Mouse (Mus musculus) kidney, embryonic 14.5 days (tissue): ENCODE measurements around the gene Myo1h. TPM values are rescaled to one million over a fixed set of nuclear protein-coding genes. Genes with fewer than 3 reads are reported as not detected.

Experiments used
- ATAC-seq: fragments of 200-750 bp; cut with Nextera tagmentation; 2 replicates; pipeline ENCODE4 v1.8.0; 2017; ENCODE audit warnings: moderate number of reproducible peaks, mild to moderate bottlenecking, moderate TSS enrichment, moderate library complexity; ENCODE audit not compliant: low FRiP score, low TSS enrichment
- H3K27ac ChIP-seq: fragments of 300-500 bp; sonication (generic); 2 replicates; pipeline ENCODE4 v1.5.1; 2014; ENCODE audit warnings: low read depth, mild to moderate bottlenecking, low read length, moderate library complexity, mixed read lengths
- H3K27me3 ChIP-seq: fragments of 300-500 bp; sonication (generic); 2 replicates; pipeline ENCODE4 v1.6.1; 2014; ENCODE audit warnings: mild to moderate bottlenecking, low read length; ENCODE audit not compliant: control insufficient read depth, insufficient read depth
- H3K36me3 ChIP-seq: fragments of 300-500 bp; sonication (generic); 2 replicates; pipeline ENCODE4 v1.6.1; 2014; ENCODE audit warnings: low read length, mixed read lengths; ENCODE audit not compliant: control insufficient read depth, insufficient read depth
- H3K4me1 ChIP-seq: fragments of 300-500 bp; sonication (generic); 2 replicates; pipeline ENCODE4 v1.6.1; 2014; ENCODE audit warnings: low read length, mixed read lengths; ENCODE audit not compliant: control insufficient read depth, insufficient read depth
- H3K4me2 ChIP-seq: fragments of 300-500 bp; sonication (generic); replicated peaks from 2 replicates; pipeline ENCODE4 v1.6.1; 2014; ENCODE audit warnings: low read depth, mild to moderate bottlenecking, low read length
- H3K4me3 ChIP-seq: fragments of 300-500 bp; sonication (generic); 2 replicates; pipeline ENCODE4 v1.5.1; 2014; ENCODE audit warnings: mild to moderate bottlenecking, low read length
- H3K9ac ChIP-seq: fragments of 300-500 bp; sonication (generic); 2 replicates; pipeline ENCODE4 v1.6.1; 2014; ENCODE audit warnings: low read depth, mild to moderate bottlenecking, low read length, moderate library complexity
- H3K9me3 ChIP-seq: fragments of 300-500 bp; sonication (generic); 2 replicates; pipeline ENCODE4 v1.6.1; 2016; ENCODE audit warnings: low read length; ENCODE audit not compliant: control insufficient read depth
- WGBS: fragments of 180-500 bp; shearing (Covaris S2); extraction: QIAGEN DNeasy Blood & Tissue Kit; methylation state at CpG from one replicate; pipeline ENCODE4 v1.1.7; 2014; 5-methylcytosine and 5-hydroxymethylcytosine counted together
- polyA plus RNA-seq: library from polyadenylated mRNA; unstranded; fragments of >200 nt; fragmentation: Nextera tagmentation; extraction: Ambion mirVana; gene quantifications from 2 replicates; pipeline ENCODE4 v1.2.1, GENCODE M21; 2014

Myo1h gene
- polyA plus RNA-seq: 1.8 and 2.7 TPM in 2 replicates

DNA sequence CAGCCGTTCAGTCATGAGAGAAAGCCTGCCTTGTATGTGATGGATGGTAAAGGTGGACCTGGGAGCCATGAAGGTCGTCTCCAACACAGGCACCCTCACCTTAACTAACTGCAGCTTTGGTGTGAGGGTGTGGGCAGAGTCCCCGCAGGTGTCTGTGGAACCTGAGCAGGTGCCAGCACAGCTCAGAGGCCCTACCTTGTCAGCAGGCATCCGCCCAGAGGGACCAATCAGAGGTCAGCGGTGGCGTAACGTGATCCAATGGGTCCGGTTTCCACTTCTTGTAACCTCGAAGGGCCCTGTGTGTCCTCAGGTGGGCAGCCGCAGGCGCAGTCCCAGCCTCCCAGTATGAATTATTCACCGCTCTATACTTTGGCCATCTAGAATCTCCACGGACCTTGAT is at the start of gene Myo1h:
Myo1h (plus strand) TSS at position 293 of the 400 bp plus-strand sequence.
- Histone ChIP-seq H3K36me3 (no peaks in the 10 kb centered on the region), H3K27ac (peak within 1 kb of the TSS; percentile 48; the same call in 1 of the 2 replicates), H3K9me3 (no peaks in the 10 kb centered on the region), H3K4me2 (no peak within 1 kb of the TSS), H3K9ac (no peak within 1 kb of the TSS), H3K27me3 (peaks cover 4% of the 10 kb centered on the region; the same call in 1 of the 2 replicates), H3K4me3 (no peak within 1 kb of the TSS), H3K4me1 (no peaks in the 10 kb centered on the region)
- peak; percentile 28; the same call in 1 of the 2 replicates for ATAC-seq
- WGBS: 30% methylated on average over 13 of the region's 13 CpGs

DNA sequence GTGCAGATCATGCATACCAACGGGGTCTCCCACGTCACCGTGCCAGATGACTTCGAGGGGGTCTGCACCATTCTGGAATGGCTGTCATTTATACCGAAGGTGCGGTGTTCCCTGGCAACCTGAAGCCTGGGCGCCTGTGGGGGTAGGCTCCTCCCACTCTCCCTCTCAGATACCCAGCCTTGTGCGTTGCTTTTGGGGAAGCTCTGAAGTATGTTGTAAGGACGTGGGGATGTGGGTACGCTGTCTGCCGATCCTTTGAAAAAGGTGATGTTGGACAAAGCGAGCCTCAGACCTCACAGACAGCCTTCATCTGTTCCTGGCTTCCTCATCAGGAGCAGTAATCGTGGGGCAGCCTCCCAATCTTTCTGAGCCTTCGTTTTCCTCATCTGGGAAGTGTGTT is 49.2 kb upstream of the Myo1h start:
- Histone ChIP-seq H3K27ac (no peak overlapping the region), H3K4me2 (no peak overlapping the region), H3K4me1 (no peaks in the 10 kb centered on the region), H3K27me3 (no peaks in the 10 kb centered on the region), H3K36me3 (no peaks in the 10 kb centered on the region), H3K4me3 (no peak overlapping the region), H3K9me3 (no peaks in the 10 kb centered on the region), H3K9ac (no peak overlapping the region)
- 48% methylated on average over 14 of the region's 14 CpGs for WGBS
- ATAC-seq: no peak

DNA sequence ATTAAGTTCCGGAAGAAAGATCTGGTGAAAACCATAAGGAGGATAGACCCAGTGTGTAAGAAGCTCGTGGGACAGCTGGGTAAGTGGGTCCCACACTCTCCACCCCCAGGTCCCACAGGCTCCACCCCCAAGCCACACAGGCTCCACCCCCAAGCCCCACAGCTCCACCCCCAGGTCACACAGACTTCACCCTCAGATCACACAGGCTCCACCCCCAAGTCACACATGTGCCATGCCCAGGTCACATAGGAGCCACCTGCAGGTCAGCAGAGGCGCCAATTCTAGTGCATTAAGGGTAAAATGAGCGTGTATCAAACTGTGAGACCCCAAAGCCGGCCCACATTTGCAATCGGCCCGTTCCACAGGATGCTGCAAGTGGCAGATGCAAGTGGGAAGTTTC is 42.5 kb upstream of the Myo1h start:
- H3K27me3 ChIP-seq: no peaks in the 10 kb centered on the region
- 79% methylated on average over 7 of the region's 7 CpGs for WGBS
- H3K4me3 ChIP-seq: no peak overlapping the region
- H3K4me2 ChIP-seq: no peak overlapping the region
- no peak overlapping the region for H3K9ac ChIP-seq
- ATAC-seq: no peak
- H3K36me3 ChIP-seq: no peaks in the 10 kb centered on the region
- peaks cover 6% of the 10 kb centered on the region for H3K4me1 ChIP-seq
- no peaks in the 10 kb centered on the region for H3K9me3 ChIP-seq
- H3K27ac ChIP-seq: no peak overlapping the region

DNA sequence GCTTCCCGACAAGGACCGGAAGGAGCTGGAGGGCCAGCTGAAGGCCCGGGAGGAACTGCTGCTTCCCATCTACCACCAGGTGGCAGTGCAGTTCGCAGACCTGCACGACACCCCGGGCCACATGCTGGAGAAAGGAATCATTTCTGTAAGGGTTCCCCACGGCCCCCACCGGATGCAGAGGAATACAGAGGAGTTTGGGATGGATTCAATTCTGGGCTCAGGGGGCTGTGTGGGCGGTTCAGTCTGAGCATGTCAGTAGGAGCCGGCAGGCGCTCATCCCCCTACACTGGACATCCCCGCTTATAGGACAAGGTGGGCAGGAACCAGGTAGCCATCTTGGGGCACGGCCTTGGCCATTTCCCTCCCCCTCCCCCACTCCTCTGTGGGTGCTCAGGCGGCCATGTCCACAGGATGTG is 40.8 kb upstream of the Myo1h start:
- Histone ChIP-seq H3K27ac (no peak overlapping the region), H3K4me1 (peaks cover 6% of the 10 kb centered on the region), H3K27me3 (no peaks in the 10 kb centered on the region), H3K4me2 (peak overlapping the region; percentile 39; the same call in 1 of the 2 replicates), H3K4me3 (peak overlapping the region; percentile 15; the same call in 1 of the 2 replicates), H3K9me3 (no peaks in the 10 kb centered on the region), H3K9ac (peak overlapping the region; percentile 42; the same call in 1 of the 2 replicates), H3K36me3 (no peaks in the 10 kb centered on the region)
- peak; percentile 76 for ATAC-seq
- WGBS: 16% methylated on average over 14 of the region's 14 CpGs

DNA sequence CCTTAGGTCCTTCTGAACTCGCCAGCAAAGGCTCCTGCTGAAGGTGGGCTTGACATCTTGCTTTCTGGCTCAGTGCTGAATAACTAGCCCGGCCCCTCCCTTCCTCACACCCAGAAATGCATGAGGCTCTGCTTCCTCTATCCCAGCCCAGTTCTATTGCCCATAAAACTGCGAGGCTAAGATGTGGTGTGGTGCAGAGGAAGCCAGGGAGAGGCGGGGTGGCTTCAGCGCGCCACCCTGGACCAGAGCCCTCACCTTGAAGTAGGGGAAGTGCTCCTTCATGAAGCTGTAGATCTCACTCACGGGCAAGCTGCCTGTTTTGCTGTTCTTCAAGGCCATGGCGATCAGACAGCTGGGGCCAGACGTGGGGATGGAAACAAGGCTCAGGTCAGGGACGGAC is 29.5 kb upstream of the Myo1h start:
- 60% methylated on average over 10 of the region's 10 CpGs for WGBS
- H3K4me1 ChIP-seq: no peaks in the 10 kb centered on the region
- no peak for ATAC-seq
- no peak overlapping the region for H3K27ac ChIP-seq
- no peak overlapping the region for H3K4me3 ChIP-seq
- H3K9me3 ChIP-seq: no peaks in the 10 kb centered on the region
- no peak overlapping the region for H3K9ac ChIP-seq
- no peaks in the 10 kb centered on the region for H3K36me3 ChIP-seq
- no peaks in the 10 kb centered on the region for H3K27me3 ChIP-seq
- no peak overlapping the region for H3K4me2 ChIP-seq

DNA sequence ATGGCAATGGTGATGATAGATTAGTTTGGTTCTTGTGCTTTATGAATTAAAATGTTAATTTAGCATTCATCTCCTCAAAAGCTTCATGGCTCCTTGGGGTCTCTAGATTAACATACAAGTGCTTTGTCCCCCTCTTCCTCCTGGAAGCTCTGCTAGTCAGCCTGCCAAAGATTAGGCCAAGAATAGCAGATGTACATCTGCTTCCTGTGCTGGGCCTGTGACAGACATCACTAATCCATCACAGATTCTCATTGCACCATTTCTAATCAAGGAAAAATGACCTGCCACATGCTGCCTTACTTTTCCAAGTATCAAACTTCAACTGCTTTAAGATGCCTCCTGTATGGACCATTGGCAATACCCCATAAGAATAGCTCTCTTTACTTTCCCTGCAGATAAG is 27.5 kb upstream of the Myo1h start:
- Histone ChIP-seq H3K36me3 (no peaks in the 10 kb centered on the region), H3K9me3 (no peaks in the 10 kb centered on the region), H3K27me3 (no peaks in the 10 kb centered on the region), H3K9ac (no peak overlapping the region), H3K27ac (no peak overlapping the region), H3K4me3 (no peak overlapping the region), H3K4me2 (no peak overlapping the region), H3K4me1 (no peaks in the 10 kb centered on the region)
- ATAC-seq: no peak

DNA sequence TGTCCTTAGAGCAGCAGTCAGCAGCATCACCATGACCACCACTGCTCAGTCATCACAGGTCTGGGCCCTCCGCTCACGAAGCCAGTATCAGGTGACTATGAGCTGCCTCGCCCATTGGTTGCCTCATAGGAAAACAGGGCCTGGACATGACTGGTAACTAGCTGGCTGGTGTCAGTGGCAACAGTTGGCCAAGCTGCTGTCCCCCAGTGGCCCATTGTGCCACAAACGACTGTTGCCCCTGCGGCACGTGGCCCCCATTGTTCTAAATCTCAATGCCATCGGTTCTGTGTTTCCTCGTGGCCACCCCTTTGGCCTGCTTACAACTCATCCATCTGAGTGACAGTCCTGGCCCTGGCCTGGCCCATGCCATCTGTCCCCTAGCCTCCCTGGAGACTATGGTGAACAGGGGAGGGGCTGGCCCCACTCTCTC is 24.9 kb upstream of the Myo1h start:
- WGBS: 71% methylated on average over 8 of the region's 8 CpGs
- Histone ChIP-seq H3K27ac (no peak overlapping the region), H3K4me1 (no peaks in the 10 kb centered on the region), H3K9ac (no peak overlapping the region), H3K36me3 (no peaks in the 10 kb centered on the region), H3K4me3 (no peak overlapping the region), H3K4me2 (no peak overlapping the region), H3K9me3 (no peaks in the 10 kb centered on the region), H3K27me3 (no peaks in the 10 kb centered on the region)
- ATAC-seq: no peak

DNA sequence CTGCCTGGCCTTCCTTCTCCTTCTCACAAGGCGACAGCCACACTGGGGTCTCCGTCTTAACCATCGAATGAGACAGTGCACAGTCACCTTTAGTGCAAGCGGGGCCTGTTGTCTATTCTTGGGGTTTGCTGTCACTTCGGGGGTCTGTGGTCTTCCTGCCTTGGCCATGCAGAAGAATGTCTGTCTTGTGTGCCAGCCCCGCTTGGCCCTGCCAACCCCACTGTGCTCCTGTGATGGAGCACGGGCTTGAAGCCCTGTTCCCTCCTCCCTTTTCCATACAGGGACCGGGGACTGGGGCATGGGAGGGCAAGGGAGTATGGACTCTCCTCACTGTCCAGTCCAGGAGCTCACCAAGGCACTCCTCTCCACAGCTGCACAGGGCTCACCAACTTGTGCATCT is 24.2 kb upstream of the Myo1h start:
- Histone ChIP-seq H3K9ac (no peak overlapping the region), H3K4me3 (no peak overlapping the region), H3K36me3 (no peaks in the 10 kb centered on the region), H3K4me2 (no peak overlapping the region), H3K9me3 (no peaks in the 10 kb centered on the region), H3K27ac (no peak overlapping the region), H3K4me1 (no peaks in the 10 kb centered on the region), H3K27me3 (no peaks in the 10 kb centered on the region)
- ATAC-seq: no peak
- 83% methylated on average over 8 of the region's 8 CpGs for WGBS

DNA sequence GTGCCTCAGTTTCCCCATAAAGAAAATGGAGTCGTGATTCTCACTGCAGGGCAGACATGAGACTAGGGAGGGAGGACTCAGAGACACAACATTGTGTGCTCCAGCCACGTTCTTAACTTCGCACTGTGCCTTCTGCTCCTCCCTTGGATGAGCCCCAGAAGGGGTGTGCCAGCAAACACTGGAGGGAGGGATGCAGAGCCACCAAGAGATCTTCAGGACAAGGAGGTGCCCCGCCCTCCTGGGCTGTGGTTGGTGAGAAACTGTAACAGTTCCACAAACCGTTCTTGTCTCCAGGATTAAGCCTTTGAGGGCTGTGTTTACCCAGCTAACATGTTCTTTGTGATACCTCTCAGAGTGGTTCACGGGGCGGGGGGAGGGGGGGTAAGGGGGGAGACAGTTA is 20.3 kb upstream of the Myo1h start:
- peaks cover 3% of the 10 kb centered on the region for H3K4me1 ChIP-seq
- peaks cover 24% of the 10 kb centered on the region for H3K27me3 ChIP-seq
- no peaks in the 10 kb centered on the region for H3K36me3 ChIP-seq
- H3K4me2 ChIP-seq: no peak overlapping the region
- no peak overlapping the region for H3K9ac ChIP-seq
- 35% methylated on average over 7 of the region's 7 CpGs for WGBS
- no peak overlapping the region for H3K4me3 ChIP-seq
- no peak overlapping the region for H3K27ac ChIP-seq
- H3K9me3 ChIP-seq: no peaks in the 10 kb centered on the region
- no peak for ATAC-seq
